Mouse (Mus musculus) MEL (cell line): ENCODE data around the gene Gzmn. TPM values are rescaled to one million over a fixed set of nuclear protein-coding genes. Genes with fewer than 3 reads are reported as not detected.
"Not testable (repeated sequence)": the region's sequence is repeated elsewhere in the genome, so short reads cannot be mapped to it uniquely, and the experiment has no call there.

Source experiments
- DNase-seq: peaks from one replicate; pipeline ENCODE4 v3.0.0; 2011; ENCODE audit warnings: low read depth, low spot score
- H3K27ac ChIP-seq: 2 replicates; pipeline ENCODE4 v1.5.1; 2012; ENCODE audit warnings: low read depth, mild to moderate bottlenecking, control low read depth, low read length, moderate library complexity; ENCODE audit not compliant: control insufficient read depth
- H3K27me3 ChIP-seq, 2 experiments: fragments of 150-350 bp in 1 of 2; sonication (generic) in 1 of 2; 2 replicates each; pipeline ENCODE4 v1.6.1; 2012; ENCODE audit warnings: low read length in 2 of 2, mild to moderate bottlenecking in 2 of 2, improper control_type of control experiment in 1 of 2, moderate library complexity in 1 of 2; ENCODE audit not compliant: insufficient read depth in 2 of 2, control insufficient read depth in 1 of 2
- H3K36me3 ChIP-seq, 2 experiments: 2 replicates each; pipeline ENCODE4 v1.6.1; 2012 to 2014; ENCODE audit warnings: low read length in 2 of 2, improper control_type of control experiment in 1 of 2, inconsistent platforms in 1 of 2, mild to moderate bottlenecking in 1 of 2; ENCODE audit not compliant: insufficient read depth in 2 of 2, control insufficient read depth in 1 of 2
- H3K4me1 ChIP-seq, 2 experiments: fragments of 150-350 bp in 1 of 2; sonication (generic) in 1 of 2; 2 replicates each; pipeline ENCODE4 v1.6.1; 2012; ENCODE audit warnings: low read length in 2 of 2, improper control_type of control experiment in 1 of 2, mild to moderate bottlenecking in 1 of 2; ENCODE audit not compliant: insufficient read depth in 2 of 2, control insufficient read depth in 1 of 2
- H3K4me3 ChIP-seq, 2 experiments: fragments of 150-350 bp in 1 of 2; sonication (generic) in 1 of 2; 2 replicates each; pipeline ENCODE4 v1.5.1; 2012; ENCODE audit warnings: low read depth in 2 of 2, low read length in 2 of 2, mild to moderate bottlenecking in 2 of 2, moderate library complexity in 2 of 2, control low read depth in 1 of 2, improper control_type of control experiment in 1 of 2; ENCODE audit not compliant: control insufficient read depth in 1 of 2, insufficient read depth in 1 of 2
- H3K79me2 ChIP-seq: 2 replicates; pipeline ENCODE4 v1.6.1; 2012; ENCODE audit warnings: mild to moderate bottlenecking, low read length, moderate library complexity; ENCODE audit not compliant: control insufficient read depth, poor library complexity, insufficient read depth
- H3K9ac ChIP-seq: 2 replicates; pipeline ENCODE4 v1.6.1; 2012; ENCODE audit warnings: low read depth, mild to moderate bottlenecking, control low read depth, low read length, moderate library complexity; ENCODE audit not compliant: control insufficient read depth, poor library complexity, severe bottlenecking
- H3K9me3 ChIP-seq: fragments of 150-350 bp; sonication (generic); replicated peaks from 2 replicates; pipeline ENCODE4 v1.6.1; 2012; ENCODE audit warnings: mild to moderate bottlenecking, low read length, improper control_type of control experiment, moderate library complexity; ENCODE audit not compliant: insufficient read depth
- CHD2 ChIP-seq: IDR thresholded peaks from 2 replicates; pipeline ENCODE4 v1.6.1; 2011; ENCODE audit warnings: low read length, improper control_type of control experiment
- EP300 ChIP-seq, 2 experiments: IDR thresholded peaks; 2 replicates each; pipeline ENCODE4 v1.6.1; 2011; ENCODE audit warnings: improper control_type of control experiment in 2 of 2, low read length in 2 of 2, low read depth in 1 of 2, mild to moderate bottlenecking in 1 of 2
- HCFC1 ChIP-seq: IDR thresholded peaks from 2 replicates; pipeline ENCODE4 v1.6.1; 2012; ENCODE audit warnings: low read depth, mild to moderate bottlenecking, inconsistent platforms, low read length, improper control_type of control experiment, moderate library complexity
- KAT2A ChIP-seq: conservative IDR thresholded peaks from 2 replicates; pipeline ENCODE4 v1.6.1; 2012; ENCODE audit warnings: low read depth, low read length, improper control_type of control experiment, inconsistent platforms
- MEF2A ChIP-seq: IDR thresholded peaks from 2 replicates; pipeline ENCODE4 v1.6.1; 2014; ENCODE audit warnings: low read depth, mild to moderate bottlenecking, inconsistent platforms, low read length, improper control_type of control experiment; ENCODE audit not compliant: poor library complexity, insufficient replicate concordance, severe bottlenecking; ENCODE audit errors: extremely low read depth
- MYB ChIP-seq: IDR thresholded peaks from 2 replicates; pipeline ENCODE4 v1.6.1; 2011; ENCODE audit warnings: mild to moderate bottlenecking, low read depth, low read length, improper control_type of control experiment
- MYC ChIP-seq: IDR thresholded peaks from 2 replicates; pipeline ENCODE4 v1.6.1; 2011; ENCODE audit warnings: low read depth, mild to moderate bottlenecking, low read length, improper control_type of control experiment, moderate library complexity
- NRF1 ChIP-seq: IDR thresholded peaks from 2 replicates; pipeline ENCODE4 v1.6.1; 2014; ENCODE audit warnings: low read depth, mild to moderate bottlenecking, inconsistent platforms, low read length, improper control_type of control experiment, moderate library complexity; ENCODE audit not compliant: poor library complexity, insufficient read depth, severe bottlenecking
- SMC3 ChIP-seq: IDR thresholded peaks from 2 replicates; pipeline ENCODE4 v1.6.1; 2011; ENCODE audit warnings: low read depth, low read length, improper control_type of control experiment
- TAL1 ChIP-seq: IDR thresholded peaks from 2 replicates; pipeline ENCODE4 v1.6.1; 2012; ENCODE audit warnings: mild to moderate bottlenecking, inconsistent platforms, low read length, moderate library complexity, mixed read lengths
- ZKSCAN1 ChIP-seq: IDR thresholded peaks from 2 replicates; pipeline ENCODE4 v1.6.1; 2012; ENCODE audit warnings: low read depth, mild to moderate bottlenecking, inconsistent platforms, low read length, improper control_type of control experiment, moderate library complexity
- polyA plus RNA-seq, 2 experiments: library from polyadenylated mRNA; stranded (reverse) in 1 of 2; unstranded in 1 of 2; fragments of >175 nt in 1 of 2; fragments of >200 nt in 1 of 2; gene quantifications; 2 replicates each; pipeline versions ENCODE4 v1.2.1 to v1.2.4; 2012; ENCODE audit warnings: low replicate concordance in 2 of 2, low read depth in 1 of 2; ENCODE audit not compliant: insufficient read length in 2 of 2, insufficient read depth in 1 of 2, missing spikeins in 1 of 2
- total RNA-seq: library from RNA; depleted of rRNA; stranded (reverse); fragments of 300-350 nt; gene quantifications from 2 replicates; pipeline ENCODE4 v1.2.3, GENCODE M21; 2012

Gzmn gene
- total and polyA plus RNA-seq, 3 experiments: not detected

GRCm38 (mm10) chr14:56168009-56168408 is 6.4 kb downstream of the Gzmn start:
- H3K27ac ChIP-seq: no peak overlapping the region
- no peak overlapping the region for H3K4me3 ChIP-seq
- no peaks in the 10 kb centered on the region for H3K9me3 ChIP-seq
- no peaks in the 10 kb centered on the region for H3K4me1 ChIP-seq
- H3K79me2 ChIP-seq: no peaks in the 10 kb centered on the region
- H3K27me3 ChIP-seq: peaks cover 0 to 5% of the 10 kb centered on the region in 2 experiments; a peak in 3 of 4 replicates
- TF ChIP-seq ZKSCAN1: no peak
- no peak for TF ChIP-seq SMC3
- no peak for TF ChIP-seq MYC
- TF ChIP-seq NRF1: no peak
- TF ChIP-seq CHD2: no peak
- TF ChIP-seq MEF2A: no peak
- no peak for TF ChIP-seq MYB
- TF ChIP-seq KAT2A: no peak
- DNase-seq: no peak
- no peaks in the 10 kb centered on the region for H3K36me3 ChIP-seq
- H3K9ac ChIP-seq: no peak overlapping the region

GRCm38 (mm10) chr14:56162109-56162508 is 12.3 kb downstream of the Gzmn start:
- DNase-seq: no peak
- Histone ChIP-seq H3K4me3 (no peak overlapping the region), H3K9ac (no peak overlapping the region), H3K9me3 (no peaks in the 10 kb centered on the region), H3K27me3 (peaks cover 0 to 4% of the 10 kb centered on the region in 2 experiments; a peak in 2 of 4 replicates), H3K4me1 (no peaks in the 10 kb centered on the region), H3K27ac (no peak overlapping the region), H3K36me3 (no peaks in the 10 kb centered on the region), H3K79me2 (no peaks in the 10 kb centered on the region)
- no peak for TF ChIP-seq HCFC1
- no peak for TF ChIP-seq MYB
- TF ChIP-seq CHD2: no peak
- no peak for TF ChIP-seq EP300 (IDR thresholded peaks at IDR 0.05; ENCODE audit: low read depth in 1 of 2, low read length in 2 of 2)
- TF ChIP-seq TAL1: no peak

GRCm38 (mm10) chr14:56159479-56159878 is 14.9 kb downstream of the Gzmn start, which contains the start of gene Gzmg:
TSS of gene Gzmg (minus strand) at chr14:56159579.
- H3K27me3 ChIP-seq, H3K9ac ChIP-seq, H3K4me3 ChIP-seq, DNase-seq, H3K9me3 ChIP-seq, H3K36me3 ChIP-seq, H3K27ac ChIP-seq, H3K4me1 ChIP-seq, H3K79me2 ChIP-seq: not testable (repeated sequence)
